Comparison of ENCODE assay signal across 8 mouse cellular contexts in the genomic region with DNA sequence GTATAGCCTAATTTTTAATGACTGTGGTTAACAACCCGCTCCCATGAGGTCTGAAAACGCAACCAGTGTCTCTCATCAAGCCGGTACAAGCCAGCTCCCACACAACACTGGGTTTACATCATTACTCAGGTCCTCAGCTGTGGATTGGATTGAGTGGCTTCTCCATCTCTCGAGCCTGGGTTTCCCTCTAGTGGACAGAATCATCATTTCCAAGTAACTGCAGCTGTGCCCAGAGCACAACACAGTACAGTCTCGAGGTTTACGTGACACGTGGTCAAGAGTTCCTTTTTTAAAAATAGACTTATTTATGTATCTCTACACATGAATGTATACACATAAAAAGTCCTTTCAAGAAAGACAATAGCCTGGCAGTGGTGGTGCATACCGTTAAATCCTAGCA. TPM values are rescaled to one million over a fixed set of nuclear protein-coding genes. Genes with fewer than 3 reads are reported as not detected.
DNase-seq lines count a peak whose midpoint lies in the region; ATAC-seq and TF ChIP-seq lines count a peak whose summit lies in the region.

No protein-coding gene starts in this region.

- H3K9ac ChIP-seq in limb, embryonic 11.5 days (ENCODE audit: low read length): no peak overlapping the region
- no peak overlapping the region for H3K9ac ChIP-seq in heart, embryonic 11.5 days (ENCODE audit: low read depth, low read length)
- no peak overlapping the region for H3K9ac ChIP-seq in kidney, embryonic 14.5 days (ENCODE audit: low read depth, low read length)
- no peak overlapping the region for H3K9ac ChIP-seq in limb, embryonic 15.5 days
- H3K9ac ChIP-seq in midbrain, postnatal 0 days (replicated peaks; ENCODE audit: low read length, poor library complexity, severe bottlenecking): no peak overlapping the region

- TF ChIP-seq POLR2A in thymus, adult 2 months (IDR thresholded peaks at IDR 0.05; ENCODE audit: control insufficient read depth, extremely low read depth, insufficient read depth, low read length, poor library complexity): no peak

- WGBS in limb, embryonic 11.5 days: 40% methylated on average over 8 of the region's 8 CpGs
- 57% methylated on average over 8 of the region's 8 CpGs for WGBS in limb, embryonic 10.5 days
- WGBS in heart, embryonic 11.5 days (ENCODE audit: insufficient replicate concordance): 39% methylated on average over 8 of the region's 8 CpGs
- 28% methylated on average over 8 of the region's 8 CpGs for WGBS in kidney, embryonic 14.5 days
- WGBS in limb, embryonic 15.5 days: 28% methylated on average over 8 of the region's 8 CpGs
- WGBS in midbrain, postnatal 0 days: 34% methylated on average over 8 of the region's 8 CpGs
- 13% methylated on average over 8 of the region's 8 CpGs for WGBS in thymus, adult 2 months

- H3K36me3 ChIP-seq in limb, embryonic 11.5 days (ENCODE audit: control insufficient read depth, insufficient read depth, low read length): no peaks in the 10 kb centered on the region
- H3K36me3 ChIP-seq in limb, embryonic 10.5 days: no peaks in the 10 kb centered on the region
- no peaks in the 10 kb centered on the region for H3K36me3 ChIP-seq in heart, embryonic 11.5 days (ENCODE audit: control insufficient read depth, insufficient read depth, low read length)
- H3K36me3 ChIP-seq in kidney, embryonic 14.5 days (ENCODE audit: control insufficient read depth, insufficient read depth, low read length): no peaks in the 10 kb centered on the region
- no peaks in the 10 kb centered on the region for H3K36me3 ChIP-seq in limb, embryonic 15.5 days
- no peaks in the 10 kb centered on the region for H3K36me3 ChIP-seq in midbrain, postnatal 0 days (ENCODE audit: insufficient read depth, low read length)
- no peaks in the 10 kb centered on the region for H3K36me3 ChIP-seq in thymus, adult 2 months (ENCODE audit: control insufficient read depth, insufficient read depth, low read length)

- no peak overlapping the region for H3K4me3 ChIP-seq in limb, embryonic 11.5 days (ENCODE audit: low read depth, low read length)
- no peak overlapping the region for H3K4me3 ChIP-seq in limb, embryonic 10.5 days
- no peak overlapping the region for H3K4me3 ChIP-seq in heart, embryonic 11.5 days (ENCODE audit: low read depth, low read length)
- H3K4me3 ChIP-seq in kidney, embryonic 14.5 days (ENCODE audit: low read length): no peak overlapping the region
- H3K4me3 ChIP-seq in limb, embryonic 15.5 days: no peak overlapping the region
- H3K4me3 ChIP-seq in midbrain, postnatal 0 days (ENCODE audit: low read depth, low read length): no peak overlapping the region
- no peak overlapping the region for H3K4me3 ChIP-seq in thymus, adult 2 months (ENCODE audit: control insufficient read depth, insufficient read depth, low read length)

- peaks cover 6% of the 10 kb centered on the region; the same call in 1 of the 2 replicates for H3K27me3 ChIP-seq in limb, embryonic 11.5 days (ENCODE audit: control insufficient read depth, insufficient read depth, low read length)
- peaks cover 45% of the 10 kb centered on the region for H3K27me3 ChIP-seq in limb, embryonic 10.5 days (ENCODE audit: low read depth, poor library complexity, severe bottlenecking)
- peaks cover 25% of the 10 kb centered on the region for H3K27me3 ChIP-seq in heart, embryonic 11.5 days (ENCODE audit: control insufficient read depth, insufficient read depth, low read length)
- H3K27me3 ChIP-seq in kidney, embryonic 14.5 days (ENCODE audit: control insufficient read depth, insufficient read depth, low read length): peaks cover 11% of the 10 kb centered on the region
- peaks cover 16% of the 10 kb centered on the region for H3K27me3 ChIP-seq in limb, embryonic 15.5 days
- no peaks in the 10 kb centered on the region for H3K27me3 ChIP-seq in midbrain, postnatal 0 days (ENCODE audit: insufficient read depth, low read length)
- H3K27me3 ChIP-seq in thymus, adult 2 months (ENCODE audit: control insufficient read depth, insufficient read depth, low read length): no peaks in the 10 kb centered on the region

- no peak overlapping the region for H3K4me2 ChIP-seq in limb, embryonic 11.5 days (ENCODE audit: low read depth, severe bottlenecking)
- no peak overlapping the region for H3K4me2 ChIP-seq in heart, embryonic 11.5 days
- no peak overlapping the region for H3K4me2 ChIP-seq in kidney, embryonic 14.5 days (replicated peaks; ENCODE audit: low read depth, low read length)
- no peak overlapping the region for H3K4me2 ChIP-seq in limb, embryonic 15.5 days
- H3K4me2 ChIP-seq in midbrain, postnatal 0 days (ENCODE audit: low read depth, low read length, poor library complexity, severe bottlenecking): no peak overlapping the region

- no peaks in the 10 kb centered on the region for H3K9me3 ChIP-seq in limb, embryonic 11.5 days (ENCODE audit: control insufficient read depth, low read length)
- no peaks in the 10 kb centered on the region for H3K9me3 ChIP-seq in limb, embryonic 10.5 days (replicated peaks)
- H3K9me3 ChIP-seq in heart, embryonic 11.5 days (replicated peaks; ENCODE audit: control insufficient read depth, low read length): no peaks in the 10 kb centered on the region
- H3K9me3 ChIP-seq in kidney, embryonic 14.5 days (ENCODE audit: control insufficient read depth, low read length): no peaks in the 10 kb centered on the region
- no peaks in the 10 kb centered on the region for H3K9me3 ChIP-seq in limb, embryonic 15.5 days
- no peaks in the 10 kb centered on the region for H3K9me3 ChIP-seq in midbrain, postnatal 0 days (ENCODE audit: low read length)

- peaks cover 3% of the 10 kb centered on the region; the same call in 1 of the 2 replicates for H3K4me1 ChIP-seq in limb, embryonic 11.5 days (ENCODE audit: control insufficient read depth, insufficient read depth, low read length)
- peaks cover 18% of the 10 kb centered on the region for H3K4me1 ChIP-seq in limb, embryonic 10.5 days
- H3K4me1 ChIP-seq in heart, embryonic 11.5 days (ENCODE audit: control insufficient read depth, insufficient read depth, low read length): peaks cover 9% of the 10 kb centered on the region
- H3K4me1 ChIP-seq in kidney, embryonic 14.5 days (ENCODE audit: control insufficient read depth, insufficient read depth, low read length): peaks cover 7% of the 10 kb centered on the region; the same call in 1 of the 2 replicates
- peaks cover 21% of the 10 kb centered on the region for H3K4me1 ChIP-seq in limb, embryonic 15.5 days
- no peaks in the 10 kb centered on the region for H3K4me1 ChIP-seq in midbrain, postnatal 0 days (ENCODE audit: insufficient read depth, low read length)
- peaks cover 14% of the 10 kb centered on the region for H3K4me1 ChIP-seq in thymus, adult 2 months (replicated peaks; ENCODE audit: control insufficient read depth, insufficient read depth, low read length)

- DNase-seq in limb, embryonic 11.5 days (ENCODE audit: low spot score): peak; percentile 60
- no peak for DNase-seq in limb, embryonic 10.5 days (ENCODE audit: low spot score)
- DNase-seq in midbrain, postnatal 0 days (ENCODE audit: low spot score): peak; percentile 91
- DNase-seq in thymus, adult 2 months: peak; percentile 72

- no peak overlapping the region for H3K27ac ChIP-seq in limb, embryonic 11.5 days (replicated peaks; ENCODE audit: low read depth, low read length)
- H3K27ac ChIP-seq in limb, embryonic 10.5 days: no peak overlapping the region
- H3K27ac ChIP-seq in heart, embryonic 11.5 days (ENCODE audit: low read depth, low read length): no peak overlapping the region
- H3K27ac ChIP-seq in kidney, embryonic 14.5 days (ENCODE audit: low read depth, low read length): no peak overlapping the region
- H3K27ac ChIP-seq in limb, embryonic 15.5 days: no peak overlapping the region
- no peak overlapping the region for H3K27ac ChIP-seq in midbrain, postnatal 0 days (ENCODE audit: low read depth, low read length)
- H3K27ac ChIP-seq in thymus, adult 2 months (ENCODE audit: control insufficient read depth, insufficient read depth, low read length): no peak overlapping the region

- peak; percentile 55; the same call in 1 of the 2 replicates for ATAC-seq in limb, embryonic 11.5 days (ENCODE audit: insufficient number of reproducible peaks, low FRiP score, low TSS enrichment, low read depth)
- ATAC-seq in common myeloid progenitor, adult 5-6 weeks (replicated peaks; ENCODE audit: low read depth, poor library complexity, severe bottlenecking): peak; percentile 95
- peak; percentile 16; the same call in 1 of the 2 replicates for ATAC-seq in heart, embryonic 11.5 days (replicated peaks; ENCODE audit: insufficient number of reproducible peaks, low FRiP score, low TSS enrichment)
- ATAC-seq in kidney, embryonic 14.5 days (ENCODE audit: low FRiP score, low TSS enrichment): peak; percentile 89
- peak; percentile 82 for ATAC-seq in limb, embryonic 15.5 days (ENCODE audit: insufficient number of reproducible peaks, low FRiP score, low TSS enrichment, low read depth)
- peak; percentile 91 for ATAC-seq in midbrain, postnatal 0 days (ENCODE audit: low FRiP score)

- peak; percentile 97 for TF ChIP-seq CTCF in midbrain, postnatal 0 days (IDR thresholded peaks at IDR 0.05)
- no peak for TF ChIP-seq CTCF in thymus, adult 2 months (IDR thresholded peaks at IDR 0.05; ENCODE audit: borderline replicate concordance, control insufficient read depth, extremely low read depth, insufficient read depth, low read length, poor library complexity)

RNA-seq across cellular contexts. Expression of a gene that starts 10.3 kb away (rescaled TPM):
- 32.8 and 39.0 TPM in 2 replicates for polyA plus RNA-seq in limb, embryonic 11.5 days (2014; fragmentation: Nextera tagmentation; extraction: Ambion mirVana)
- polyA plus RNA-seq in limb, embryonic 10.5 days (2016; fragmentation: Nextera tagmentation; extraction: Ambion mirVana): 25.5 and 28.6 TPM in 2 replicates
- 1.5 and 3.7 TPM in 2 replicates for total RNA-seq in common myeloid progenitor, adult 5-6 weeks (2017)
- polyA plus RNA-seq in heart, embryonic 11.5 days (2014; fragmentation: Nextera tagmentation; extraction: Ambion mirVana): 1.8 and 2.1 TPM in 2 replicates
- 7.9 and 13.8 TPM in 2 replicates for polyA plus RNA-seq in kidney, embryonic 14.5 days (2014; fragmentation: Nextera tagmentation; extraction: Ambion mirVana)
- polyA plus RNA-seq in limb, embryonic 15.5 days (2015; fragmentation: Nextera tagmentation; extraction: Ambion mirVana): 25.2 and 29.5 TPM in 2 replicates
- 75.7 and 77.3 TPM in 2 replicates for total RNA-seq in midbrain, postnatal 0 days (2014; rRNA removed)
- polyA plus RNA-seq in midbrain, postnatal 0 days (2015; fragmentation: Nextera tagmentation; extraction: Ambion mirVana): 37.6 and 42.2 TPM in 2 replicates
- 4.3 and 5.2 TPM in 2 replicates for polyA plus RNA-seq in thymus, adult 2 months (2012; rRNA removed)

RNA-seq across cellular contexts. Expression of a gene that starts 24.1 kb away (rescaled TPM):
- polyA plus RNA-seq in limb, embryonic 11.5 days (2014; fragmentation: Nextera tagmentation; extraction: Ambion mirVana): 7.5 and 8.7 TPM in 2 replicates
- polyA plus RNA-seq in limb, embryonic 10.5 days (2016; fragmentation: Nextera tagmentation; extraction: Ambion mirVana): 10.1 and 10.7 TPM in 2 replicates
- not detected in 2 replicates for total RNA-seq in common myeloid progenitor, adult 5-6 weeks (2017)
- 1.2 and 1.3 TPM in 2 replicates for polyA plus RNA-seq in heart, embryonic 11.5 days (2014; fragmentation: Nextera tagmentation; extraction: Ambion mirVana)
- 3.1 and 3.4 TPM in 2 replicates for polyA plus RNA-seq in kidney, embryonic 14.5 days (2014; fragmentation: Nextera tagmentation; extraction: Ambion mirVana)
- 16.0 and 18.3 TPM in 2 replicates for polyA plus RNA-seq in limb, embryonic 15.5 days (2015; fragmentation: Nextera tagmentation; extraction: Ambion mirVana)
- 47.3 and 57.7 TPM in 2 replicates for total RNA-seq in midbrain, postnatal 0 days (2014; rRNA removed)
- 30.3 and 34.6 TPM in 2 replicates for polyA plus RNA-seq in midbrain, postnatal 0 days (2015; fragmentation: Nextera tagmentation; extraction: Ambion mirVana)
- polyA plus RNA-seq in thymus, adult 2 months (2012; rRNA removed): 3.2 and 3.5 TPM in 2 replicates

RNA-seq across cellular contexts. Expression of a gene that starts 31.3 kb away (rescaled TPM):
- 16.7 and 21.6 TPM in 2 replicates for polyA plus RNA-seq in limb, embryonic 11.5 days (2014; fragmentation: Nextera tagmentation; extraction: Ambion mirVana)
- 17.7 and 17.8 TPM in 2 replicates for polyA plus RNA-seq in limb, embryonic 10.5 days (2016; fragmentation: Nextera tagmentation; extraction: Ambion mirVana)
- total RNA-seq in common myeloid progenitor, adult 5-6 weeks (2017): 26.4 and 39.4 TPM in 2 replicates
- polyA plus RNA-seq in heart, embryonic 11.5 days (2014; fragmentation: Nextera tagmentation; extraction: Ambion mirVana): 13.6 and 14.4 TPM in 2 replicates
- polyA plus RNA-seq in kidney, embryonic 14.5 days (2014; fragmentation: Nextera tagmentation; extraction: Ambion mirVana): 15.8 and 21.7 TPM in 2 replicates
- 20.9 and 21.3 TPM in 2 replicates for polyA plus RNA-seq in limb, embryonic 15.5 days (2015; fragmentation: Nextera tagmentation; extraction: Ambion mirVana)
- 16.2 and 19.7 TPM in 2 replicates for total RNA-seq in midbrain, postnatal 0 days (2014; rRNA removed)
- 17.3 and 18.5 TPM in 2 replicates for polyA plus RNA-seq in midbrain, postnatal 0 days (2015; fragmentation: Nextera tagmentation; extraction: Ambion mirVana)
- 8.3 and 9.3 TPM in 2 replicates for polyA plus RNA-seq in thymus, adult 2 months (2012; rRNA removed)

Comparison
In these comparisons a context has a peak if more than half of its experiments do, and no peak if none do; other contexts are left out.
1. ATAC-seq: peak in every context shown above with its lines; median percentile 95 in common myeloid progenitor, adult 5-6 weeks; 91 in midbrain, postnatal 0 days; 89 in kidney, embryonic 14.5 days; 82 in limb, embryonic 15.5 days; 55 in limb, embryonic 11.5 days; 16 in heart, embryonic 11.5 days.